In the genomic region with DNA sequence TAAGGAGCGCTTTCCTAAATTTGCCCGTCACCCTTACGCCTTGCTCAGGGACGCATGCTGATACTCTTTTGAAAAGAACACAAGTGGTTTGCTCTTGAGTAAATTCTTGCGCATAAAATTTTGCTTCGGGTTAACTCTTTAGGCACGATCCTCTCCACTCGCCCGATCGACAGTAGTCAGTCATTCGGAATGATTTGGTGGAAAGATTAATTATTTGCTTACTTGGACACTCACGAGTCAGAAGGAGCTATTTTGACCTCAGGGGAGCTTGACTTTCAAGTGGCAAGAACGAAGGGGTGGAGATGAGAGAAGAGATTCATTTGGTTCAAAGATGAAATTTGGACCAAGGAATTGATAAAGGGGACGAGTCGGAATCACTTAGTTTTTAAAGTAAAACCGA, we compare ENCODE assay signal across 9 mouse cellular contexts. TPM values are rescaled to one million over a fixed set of nuclear protein-coding genes. Genes with fewer than 3 reads are reported as not detected.
DNase-seq lines count a peak whose midpoint lies in the region; ATAC-seq lines count a peak whose summit lies in the region.
"Had no signal": no experiment of that assay in that cellular context is flagged by ENCODE, and none has a peak within 500 bp of the region (broad histone marks: within the 10 kb centered on the region; RNA-seq: fewer than 3 reads in every experiment).

No protein-coding gene starts in this region.

- H3K27me3 ChIP-seq in heart, embryonic 14.5 days (ENCODE audit: control insufficient read depth, insufficient read depth, low read length): no peaks in the 10 kb centered on the region
- H3K27me3 ChIP-seq in hindbrain, embryonic 10.5 days (ENCODE audit: insufficient read depth, poor library complexity, severe bottlenecking): no peaks in the 10 kb centered on the region
- no peaks in the 10 kb centered on the region for H3K27me3 ChIP-seq in liver, embryonic 16.5 days (ENCODE audit: control insufficient read depth, insufficient read depth, low read depth, low read length)

- no peak overlapping the region for H3K27ac ChIP-seq in heart, embryonic 14.5 days (replicated peaks in 1 of 2; ENCODE audit: control insufficient read depth in 1 of 2, insufficient read depth in 1 of 2, low read depth in 2 of 2, low read length in 2 of 2)
- H3K27ac ChIP-seq in hindbrain, embryonic 10.5 days: peak overlapping the region; percentile 98
- H3K27ac ChIP-seq in liver, embryonic 16.5 days (ENCODE audit: low read length): no peak overlapping the region; the same call in 1 of the 2 replicates

- H3K9ac ChIP-seq in heart, embryonic 14.5 days (ENCODE audit: low read length): peak overlapping the region; percentile 98
- peak overlapping the region; percentile 79 for H3K9ac ChIP-seq in liver, embryonic 16.5 days (ENCODE audit: low read depth, low read length)

- no peaks in the 10 kb centered on the region for H3K9me3 ChIP-seq in heart, embryonic 14.5 days (ENCODE audit: control insufficient read depth, low read length)
- H3K9me3 ChIP-seq in hindbrain, embryonic 10.5 days: no peaks in the 10 kb centered on the region
- no peaks in the 10 kb centered on the region for H3K9me3 ChIP-seq in liver, embryonic 16.5 days (replicated peaks; ENCODE audit: control insufficient read depth, low read length)

- peaks cover 59% of the 10 kb centered on the region for H3K36me3 ChIP-seq in heart, embryonic 14.5 days (ENCODE audit: control insufficient read depth, insufficient read depth, low read length)
- H3K36me3 ChIP-seq in hindbrain, embryonic 10.5 days: peaks cover 60% of the 10 kb centered on the region
- H3K36me3 ChIP-seq in liver, embryonic 16.5 days (ENCODE audit: control insufficient read depth, insufficient read depth): peaks cover 19% of the 10 kb centered on the region

- no peak for ATAC-seq in heart, embryonic 14.5 days (ENCODE audit: insufficient number of reproducible peaks, insufficient read depth, low FRiP score, low read depth)
- ATAC-seq in liver, embryonic 16.5 days (ENCODE audit: low read depth): no peak
- ATAC-seq in erythroid progenitor cell, adult 5-6 weeks (replicated peaks; ENCODE audit: low FRiP score, poor library complexity, severe bottlenecking): no peak

- peaks cover 0 to 18% of the 10 kb centered on the region in 2 experiments; a peak in 2 of 4 replicates for H3K4me1 ChIP-seq in heart, embryonic 14.5 days (ENCODE audit: control insufficient read depth in 2 of 2, insufficient read depth in 2 of 2, low read length in 2 of 2)
- H3K4me1 ChIP-seq in hindbrain, embryonic 10.5 days (replicated peaks): peaks cover 22% of the 10 kb centered on the region
- H3K4me1 ChIP-seq in liver, embryonic 16.5 days (ENCODE audit: control insufficient read depth, low read depth, low read length): peaks cover 20% of the 10 kb centered on the region

- peak overlapping the region; percentile 57 to 99 for H3K4me3 ChIP-seq in heart, embryonic 14.5 days (ENCODE audit: control insufficient read depth in 1 of 2, insufficient read depth in 1 of 2, low read depth in 1 of 2, low read length in 2 of 2)
- H3K4me3 ChIP-seq in hindbrain, embryonic 10.5 days: peak overlapping the region; percentile 98
- peak overlapping the region; percentile 78 for H3K4me3 ChIP-seq in liver, embryonic 16.5 days (ENCODE audit: low read depth, low read length)

- WGBS in heart, embryonic 14.5 days: 3% methylated on average over 16 of the region's 16 CpGs
- 5% methylated on average over 16 of the region's 16 CpGs for WGBS in hindbrain, embryonic 10.5 days
- WGBS in liver, embryonic 16.5 days (ENCODE audit: insufficient replicate concordance): 2% methylated on average over 16 of the region's 16 CpGs

- DNase-seq in heart, adult 8-10 months (ENCODE audit: low spot score): no peak
- peak; percentile 13 for DNase-seq in MN1 (ENCODE audit: low spot score)
- no peak for DNase-seq in hindbrain, embryonic 10.5 days (ENCODE audit: low spot score)
- no peak for DNase-seq in spleen, adult 12 weeks (ENCODE audit: low spot score)
- no peak for DNase-seq in right cerebral cortex, postnatal 14 days

- H3K4me2 ChIP-seq in heart, embryonic 14.5 days (ENCODE audit: low read length): peak overlapping the region; percentile 81
- peak overlapping the region; percentile 90 for H3K4me2 ChIP-seq in liver, embryonic 16.5 days (ENCODE audit: low read depth, low read length)

RNA-seq across cellular contexts. Expression of a gene that starts 0.4 kb away (rescaled TPM):
- 29.5 and 36.1 TPM in 2 replicates for polyA plus RNA-seq in heart, embryonic 14.5 days (2014; fragmentation: Nextera tagmentation; extraction: Ambion mirVana)
- 10 to 100 TPM in 2 of 4 experiments, 1 to 10 TPM in 2; 7.9 to 11.0 (median 9.7) TPM for total RNA-seq in heart, adult 8-10 months (2022)
- 47.6 and 61.6 TPM in 2 replicates for polyA plus RNA-seq in hindbrain, embryonic 10.5 days (2016; fragmentation: Nextera tagmentation; extraction: Ambion mirVana)
- 17.0 and 17.4 TPM in 2 replicates for polyA plus RNA-seq in liver, embryonic 16.5 days (2015; fragmentation: Nextera tagmentation; extraction: Ambion mirVana)
- 7.2 and 20.5 TPM in 2 replicates for total RNA-seq in erythroid progenitor cell, adult 5-6 weeks (2015; ENCODE audit: low replicate concordance)
- total RNA-seq in erythroid progenitor cell, adult 5-6 weeks (2017; ENCODE audit: low replicate concordance): 18.0 and 19.9 TPM in 2 replicates

RNA-seq across cellular contexts. Expression of a gene that starts 0.5 kb away (rescaled TPM):
- polyA plus RNA-seq in heart, embryonic 14.5 days (2014; fragmentation: Nextera tagmentation; extraction: Ambion mirVana): 248 and 265 TPM in 2 replicates
- total RNA-seq in heart, adult 8-10 months (2022): 100 to 1,000 TPM; 162 to 197 (median 180) TPM
- 295 and 311 TPM in 2 replicates for polyA plus RNA-seq in hindbrain, embryonic 10.5 days (2016; fragmentation: Nextera tagmentation; extraction: Ambion mirVana)
- 137 and 154 TPM in 2 replicates for polyA plus RNA-seq in liver, embryonic 16.5 days (2015; fragmentation: Nextera tagmentation; extraction: Ambion mirVana)
- 16.3 and 35.7 TPM in 2 replicates for total RNA-seq in erythroid progenitor cell, adult 5-6 weeks (2015; ENCODE audit: low replicate concordance)
- 3.3 and 34.5 TPM in 2 replicates for total RNA-seq in erythroid progenitor cell, adult 5-6 weeks (2017; ENCODE audit: low replicate concordance)

RNA-seq across cellular contexts. Expression of a gene that starts 27.9 kb away (rescaled TPM):
- polyA plus RNA-seq in heart, embryonic 14.5 days (2014; fragmentation: Nextera tagmentation; extraction: Ambion mirVana): 78.0 and 84.0 TPM in 2 replicates
- total RNA-seq in heart, adult 8-10 months (2022): 10 to 100 TPM; 40.2 to 51.7 (median 44.9) TPM
- polyA plus RNA-seq in hindbrain, embryonic 10.5 days (2016; fragmentation: Nextera tagmentation; extraction: Ambion mirVana): 127 and 154 TPM in 2 replicates
- polyA plus RNA-seq in liver, embryonic 16.5 days (2015; fragmentation: Nextera tagmentation; extraction: Ambion mirVana): 43.1 and 47.7 TPM in 2 replicates
- 15.9 and 34.6 TPM in 2 replicates for total RNA-seq in erythroid progenitor cell, adult 5-6 weeks (2015; ENCODE audit: low replicate concordance)
- 47.5 and 55.0 TPM in 2 replicates for total RNA-seq in erythroid progenitor cell, adult 5-6 weeks (2017; ENCODE audit: low replicate concordance)

RNA-seq across cellular contexts. Expression of a gene that starts 50.3 kb away (rescaled TPM):
- not detected in 2 replicates for polyA plus RNA-seq in heart, embryonic 14.5 days (2014; fragmentation: Nextera tagmentation; extraction: Ambion mirVana)
- not detected for total RNA-seq in heart, adult 8-10 months (2022)
- polyA plus RNA-seq in hindbrain, embryonic 10.5 days (2016; fragmentation: Nextera tagmentation; extraction: Ambion mirVana): not detected in 2 replicates
- not detected in 2 replicates for polyA plus RNA-seq in liver, embryonic 16.5 days (2015; fragmentation: Nextera tagmentation; extraction: Ambion mirVana)
- total RNA-seq in erythroid progenitor cell, adult 5-6 weeks (2015; ENCODE audit: low replicate concordance): not detected in 2 replicates
- total RNA-seq in erythroid progenitor cell, adult 5-6 weeks (2017; ENCODE audit: low replicate concordance): not detected in 2 replicates
- total RNA-seq: neutrophil, adult 5-6 weeks had no signal

RNA-seq across cellular contexts. Expression of a gene that starts 56.1 kb away (rescaled TPM):
- 69.1 and 79.3 TPM in 2 replicates for polyA plus RNA-seq in heart, embryonic 14.5 days (2014; fragmentation: Nextera tagmentation; extraction: Ambion mirVana)
- total RNA-seq in heart, adult 8-10 months (2022): 10 to 100 TPM; 18.9 to 30.4 (median 20.9) TPM
- 55.8 and 59.0 TPM in 2 replicates for polyA plus RNA-seq in hindbrain, embryonic 10.5 days (2016; fragmentation: Nextera tagmentation; extraction: Ambion mirVana)
- polyA plus RNA-seq in liver, embryonic 16.5 days (2015; fragmentation: Nextera tagmentation; extraction: Ambion mirVana): 28.1 and 30.8 TPM in 2 replicates
- 33.9 and 45.7 TPM in 2 replicates for total RNA-seq in erythroid progenitor cell, adult 5-6 weeks (2015; ENCODE audit: low replicate concordance)
- total RNA-seq in erythroid progenitor cell, adult 5-6 weeks (2017; ENCODE audit: low replicate concordance): 20.4 and 40.2 TPM in 2 replicates
